Mouse (Mus musculus) R1 (cell line): ENCODE measurements around the gene Fancf.

Source experiments
- DNase-seq: peaks from one replicate; pipeline ENCODE4 v3.0.0-alpha.2; 2018; ENCODE audit warnings: low read depth, low spot score

The Fancf gene

GRCm38 (mm10) chr7:51850877-51851276 lies 11.2 kb downstream of the Fancf start:
- no peak for DNase-seq

- DNase-seq: no peak
Measured at GRCm38 (mm10) chr7:51840515-51840914, 21.6 kb downstream of the Fancf start.

GRCm38 (mm10) chr7:51831917-51832316 lies 30.1 kb downstream of the Fancf start:
- no peak for DNase-seq

GRCm38 (mm10) chr7:51823562-51824338 lies 38.3 kb downstream of the Fancf start:
- DNase-seq: no peak

GRCm38 (mm10) chr7:51821467-51821866 lies 40.6 kb downstream of the Fancf start:
- no peak for DNase-seq

GRCm38 (mm10) chr7:51819891-51820290 lies 42.2 kb downstream of the Fancf start:
- DNase-seq: no peak

GRCm38 (mm10) chr7:51818251-51818974 lies 43.7 kb downstream of the Fancf start:
- DNase-seq: no peak

GRCm38 (mm10) chr7:51816283-51816839 lies 45.7 kb downstream of the Fancf start:
- no peak for DNase-seq

GRCm38 (mm10) chr7:51815473-51816282 lies 46.4 kb downstream of the Fancf start:
- DNase-seq: peak; percentile 8
